Mouse (Mus musculus) embryo, embryonic 10 days (tissue): ENCODE measurements around the gene Asz1.

ENCODE experiments used
- DNase-seq: peaks from one replicate; pipeline ENCODE4 v3.0.0-alpha.2; 2015; ENCODE audit warnings: low spot score

Gene Asz1

GRCm38 (mm10) chr6:18002065-18002464 is 106.8 kb downstream of the Asz1 start:
- DNase-seq: no peak
